Mouse (Mus musculus): ENCODE measurements around the gene Tbx3. TPM values are rescaled to one million over a fixed set of nuclear protein-coding genes. Genes with fewer than 3 reads are reported as not detected.

Tbx3 gene
- polyA plus RNA-seq (2012) = not detected in 2 replicates

DNA sequence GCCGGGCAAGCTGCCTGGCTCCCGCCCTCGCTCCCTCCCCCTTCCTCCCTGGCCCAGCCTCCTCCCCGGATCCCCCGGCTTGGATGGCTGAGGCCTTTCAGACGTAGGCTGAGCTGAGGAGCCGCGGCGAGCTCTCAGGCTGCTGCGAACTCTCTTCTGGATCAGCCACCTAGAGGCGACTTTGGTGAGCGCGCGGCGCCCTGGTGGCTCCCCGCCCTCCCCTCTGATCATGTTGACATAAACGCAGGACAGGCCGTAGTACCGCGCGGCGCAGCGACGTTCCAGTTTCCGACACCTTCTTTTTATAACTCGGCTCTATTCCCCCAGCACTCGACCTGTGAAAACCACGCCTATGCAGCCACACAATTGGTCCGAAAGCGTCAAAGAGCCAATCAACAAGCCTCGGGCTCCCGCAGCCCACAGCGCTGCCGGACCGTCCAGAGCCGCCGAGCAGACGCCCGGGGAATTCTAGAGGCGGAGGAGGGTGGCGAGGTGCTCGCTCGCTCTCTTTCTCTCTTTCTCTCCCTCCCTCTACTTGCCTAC, at the start of gene Tbx3:
Tbx3 (plus strand) TSS at position 104 of the 543 bp plus-strand sequence.

Other genes starting within 250 kb of the Tbx3 start
- not detected in 2 replicates for gene Tbx5, start 162.0 kb downstream of the Tbx3 start, polyA plus RNA-seq (2012)